Mouse (Mus musculus) neural tube, embryonic 11.5 days (tissue): Measurements from ENCODE around the gene Ric1. TPM values are rescaled to one million over a fixed set of nuclear protein-coding genes. Genes with fewer than 3 reads are reported as not detected.

ENCODE experiments used
- ATAC-seq: fragments of 200-750 bp; cut with Nextera tagmentation; 2 replicates; pipeline ENCODE4 v1.8.0; 2017; ENCODE audit warnings: moderate number of reproducible peaks, mild to moderate bottlenecking, moderate TSS enrichment, moderate library complexity; ENCODE audit not compliant: insufficient read depth, low FRiP score, low TSS enrichment
- DNase-seq: peaks from one replicate; pipeline ENCODE4 v3.0.0-alpha.2; 2015; ENCODE audit warnings: low spot score
- H3K27ac ChIP-seq: fragments of 300-500 bp; sonication (generic); 2 replicates; pipeline ENCODE4 v1.5.1; 2014; ENCODE audit warnings: low read depth, mild to moderate bottlenecking, low read length
- H3K27me3 ChIP-seq: fragments of 300-500 bp; sonication (generic); 2 replicates; pipeline ENCODE4 v1.6.1; 2014; ENCODE audit warnings: mild to moderate bottlenecking, low read length, mixed read lengths; ENCODE audit not compliant: control insufficient read depth, insufficient read depth
- H3K36me3 ChIP-seq: fragments of 300-500 bp; sonication (generic); 2 replicates; pipeline ENCODE4 v1.6.1; 2014; ENCODE audit warnings: mild to moderate bottlenecking, low read length, moderate library complexity, mixed read lengths; ENCODE audit not compliant: control insufficient read depth, insufficient read depth
- H3K4me1 ChIP-seq: fragments of 300-500 bp; sonication (generic); 2 replicates; pipeline ENCODE4 v1.6.1; 2014; ENCODE audit warnings: low read length, mixed read lengths; ENCODE audit not compliant: control insufficient read depth, insufficient read depth
- H3K4me2 ChIP-seq: fragments of 300-500 bp; sonication (generic); 2 replicates; pipeline ENCODE4 v1.6.1; 2014; ENCODE audit warnings: low read depth, mild to moderate bottlenecking, moderate library complexity
- H3K4me3 ChIP-seq: fragments of 300-500 bp; sonication (generic); 2 replicates; pipeline ENCODE4 v1.5.1; 2014; ENCODE audit warnings: low read depth, low read length
- H3K9ac ChIP-seq: fragments of 300-500 bp; sonication (generic); 2 replicates; pipeline ENCODE4 v1.6.1; 2014; ENCODE audit warnings: mild to moderate bottlenecking, low read length
- H3K9me3 ChIP-seq: fragments of 300-500 bp; sonication (generic); 2 replicates; pipeline ENCODE4 v1.6.1; 2016; ENCODE audit warnings: low read length; ENCODE audit not compliant: control insufficient read depth
- WGBS: fragments of 180-500 bp; shearing (Covaris S2); extraction: QIAGEN DNeasy Blood & Tissue Kit; methylation state at CpG from one replicate; pipeline ENCODE4 v1.1.7; 2014; 5-methylcytosine and 5-hydroxymethylcytosine counted together
- polyA plus RNA-seq: library from polyadenylated mRNA; unstranded; fragments of >200 nt; fragmentation: Nextera tagmentation; extraction: Ambion mirVana; gene quantifications from 2 replicates; pipeline ENCODE4 v1.2.1, GENCODE M21; 2014

Ric1 gene
- 14.4 and 15.2 TPM in 2 replicates for polyA plus RNA-seq

DNA sequence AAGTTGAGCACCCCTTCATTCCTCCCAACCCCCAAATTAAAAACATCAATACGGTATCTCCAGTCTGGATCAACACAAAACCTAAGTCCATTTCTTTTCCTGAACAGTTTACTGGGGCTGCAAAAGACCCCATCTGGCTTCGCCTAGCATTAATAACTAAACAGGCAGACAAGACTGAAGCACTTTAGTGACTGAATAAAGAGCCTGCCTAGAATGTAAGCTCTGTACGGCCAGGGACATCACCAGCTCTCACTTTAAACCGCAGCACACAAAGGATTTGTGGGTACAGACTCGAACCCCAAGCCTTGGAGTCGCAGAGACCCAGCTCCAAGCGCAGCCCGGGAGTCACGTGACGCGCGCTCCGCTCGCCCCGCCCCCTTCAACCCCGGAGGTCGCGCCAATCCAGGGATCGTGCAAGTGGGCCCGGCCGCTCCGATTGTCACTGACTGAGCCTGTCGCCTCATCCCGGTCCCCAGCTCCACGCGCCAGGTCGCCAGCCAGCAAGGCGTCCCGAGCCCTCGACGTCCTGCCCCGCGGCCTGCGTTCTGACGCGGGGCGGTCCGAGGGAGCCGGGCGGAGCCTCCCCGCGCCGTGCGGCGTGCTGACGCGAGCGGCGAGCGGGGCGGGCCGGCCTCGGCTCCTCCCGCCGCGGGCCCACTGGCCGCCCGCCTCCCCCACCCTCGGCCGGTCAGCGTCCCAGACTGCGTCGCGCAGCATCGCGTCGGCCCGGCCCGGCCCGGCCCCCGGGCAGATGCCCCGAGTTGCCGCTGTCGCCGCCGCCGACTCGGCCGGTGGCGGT lies at the start of gene Ric1:
Gene Ric1 (plus strand): TSS at position 646 of the 799 bp plus-strand sequence.
- H3K36me3 ChIP-seq, result no peaks in the 10 kb centered on the region
- H3K9me3 ChIP-seq, result no peaks in the 10 kb centered on the region
- peaks cover 3% of the 10 kb centered on the region; the same call in 1 of the 2 replicates for H3K4me1 ChIP-seq
- H3K9ac ChIP-seq, result peak within 1 kb of the TSS; percentile 92
- DNase-seq, result peak; percentile 94
- H3K27ac ChIP-seq, result peak within 1 kb of the TSS; percentile 96
- ATAC-seq, result peak; percentile 98
- H3K4me3 ChIP-seq, result peak within 1 kb of the TSS; percentile 97
- under 1% methylated on average over 60 of the region's 80 CpGs for WGBS
- peak within 1 kb of the TSS; percentile 72 for H3K4me2 ChIP-seq
- H3K27me3 ChIP-seq, result no peaks in the 10 kb centered on the region

- 84% methylated on average over 8 of the region's 8 CpGs for WGBS
- no peak overlapping the region for H3K4me2 ChIP-seq
- no peaks in the 10 kb centered on the region for H3K27me3 ChIP-seq
- no peak overlapping the region for H3K9ac ChIP-seq
- H3K36me3 ChIP-seq, result no peaks in the 10 kb centered on the region
- H3K27ac ChIP-seq, result no peak overlapping the region
- H3K4me1 ChIP-seq, result 0 out of 2 replicates have a peak, but pooled peaks cover 4% of the 10 kb centered on the region
- no peaks in the 10 kb centered on the region for H3K9me3 ChIP-seq
- ATAC-seq (no peak), DNase-seq (no peak)
- H3K4me3 ChIP-seq, result no peak overlapping the region
Measured at GRCm38 (mm10) chr19:29472424-29472823, 49.7 kb upstream of the Ric1 start.

- ATAC-seq (no peak), DNase-seq (no peak)
- 0 out of 2 replicates have a peak, but pooled peaks cover 4% of the 10 kb centered on the region for H3K4me1 ChIP-seq
- 88% methylated on average over 5 of the region's 5 CpGs for WGBS
- H3K4me2 ChIP-seq, result no peak overlapping the region
- no peak overlapping the region for H3K9ac ChIP-seq
- no peaks in the 10 kb centered on the region for H3K27me3 ChIP-seq
- H3K9me3 ChIP-seq, result no peaks in the 10 kb centered on the region
- H3K4me3 ChIP-seq, result no peak overlapping the region
- H3K27ac ChIP-seq, result no peak overlapping the region
- no peaks in the 10 kb centered on the region for H3K36me3 ChIP-seq
Measured at GRCm38 (mm10) chr19:29472946-29473345, 49.1 kb upstream of the Ric1 start.

- 51% methylated on average over 2 of the region's 2 CpGs for WGBS
- ATAC-seq, result no peak
- no peak for DNase-seq
- Histone ChIP-seq H3K27me3 (no peaks in the 10 kb centered on the region), H3K36me3 (no peaks in the 10 kb centered on the region), H3K9me3 (no peaks in the 10 kb centered on the region), H3K4me3 (no peak overlapping the region), H3K4me2 (no peak overlapping the region), H3K27ac (no peak overlapping the region), H3K9ac (no peak overlapping the region), H3K4me1 (0 out of 2 replicates have a peak, but pooled peaks cover 4% of the 10 kb centered on the region)
Measured at GRCm38 (mm10) chr19:29474803-29475202, 47.3 kb upstream of the Ric1 start.

GRCm38 (mm10) chr19:29475210-29475620 lies 46.9 kb upstream of the Ric1 start:
- no peaks in the 10 kb centered on the region for H3K36me3 ChIP-seq
- no peak overlapping the region for H3K4me3 ChIP-seq
- H3K9ac ChIP-seq, result no peak overlapping the region
- H3K27me3 ChIP-seq, result no peaks in the 10 kb centered on the region
- H3K27ac ChIP-seq, result no peak overlapping the region
- H3K4me1 ChIP-seq, result 0 out of 2 replicates have a peak, but pooled peaks cover 4% of the 10 kb centered on the region
- H3K4me2 ChIP-seq, result no peak overlapping the region
- H3K9me3 ChIP-seq, result no peaks in the 10 kb centered on the region
- no peak for DNase-seq
- WGBS, result 89% methylated on average over 4 of the region's 4 CpGs
- ATAC-seq, result no peak

- Histone ChIP-seq H3K4me1 (no peaks in the 10 kb centered on the region), H3K27me3 (no peaks in the 10 kb centered on the region), H3K4me2 (no peak overlapping the region), H3K4me3 (no peak overlapping the region), H3K27ac (no peak overlapping the region), H3K9me3 (no peaks in the 10 kb centered on the region), H3K36me3 (no peaks in the 10 kb centered on the region), H3K9ac (no peak overlapping the region)
- WGBS, result 34% methylated on average over 4 of the region's 4 CpGs
- no peak for ATAC-seq
- no peak for DNase-seq
Measured at GRCm38 (mm10) chr19:29478598-29478997, 43.5 kb upstream of the Ric1 start.

- no peak for DNase-seq
- Histone ChIP-seq H3K27me3 (no peaks in the 10 kb centered on the region), H3K9me3 (no peaks in the 10 kb centered on the region), H3K27ac (no peak overlapping the region), H3K9ac (no peak overlapping the region), H3K36me3 (no peaks in the 10 kb centered on the region), H3K4me1 (no peaks in the 10 kb centered on the region), H3K4me3 (no peak overlapping the region), H3K4me2 (no peak overlapping the region)
- ATAC-seq, result no peak
- 72% methylated on average over 6 of the region's 6 CpGs for WGBS
Measured at GRCm38 (mm10) chr19:29481578-29481977, 40.5 kb upstream of the Ric1 start.

GRCm38 (mm10) chr19:29482148-29482547 lies 39.9 kb upstream of the Ric1 start:
- Histone ChIP-seq H3K9me3 (no peaks in the 10 kb centered on the region), H3K27me3 (no peaks in the 10 kb centered on the region), H3K9ac (no peak overlapping the region), H3K4me2 (no peak overlapping the region), H3K36me3 (no peaks in the 10 kb centered on the region), H3K4me3 (no peak overlapping the region), H3K4me1 (no peaks in the 10 kb centered on the region), H3K27ac (no peak overlapping the region)
- DNase-seq (no peak), ATAC-seq (no peak)
- WGBS, result 75% methylated on average over 5 of the region's 5 CpGs

DNA sequence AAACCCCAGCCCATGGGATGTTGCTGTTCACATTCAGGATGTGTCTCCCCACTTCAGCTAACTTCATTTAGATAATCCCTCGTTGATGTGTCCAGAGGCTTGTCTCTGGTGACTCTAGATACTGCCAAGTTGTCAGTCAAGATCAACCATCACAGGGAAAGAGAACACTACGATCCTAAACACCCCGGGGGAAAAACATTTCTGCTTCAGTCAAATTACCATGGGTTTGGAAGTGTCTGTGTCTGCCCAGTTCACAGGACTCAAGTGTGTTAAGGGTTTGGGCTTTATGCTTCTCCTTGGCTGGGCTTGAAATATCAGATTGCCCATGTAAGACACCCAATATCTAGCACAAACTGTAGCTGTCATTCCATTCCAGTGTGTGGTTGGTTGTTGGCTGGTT lies 39.4 kb upstream of the Ric1 start:
- no peaks in the 10 kb centered on the region for H3K27me3 ChIP-seq
- H3K27ac ChIP-seq, result no peak overlapping the region

More for the DNA sequence above, 39.4 kb upstream of the Ric1 start:
- Histone ChIP-seq H3K4me1 (no peaks in the 10 kb centered on the region), H3K36me3 (no peaks in the 10 kb centered on the region), H3K9me3 (no peaks in the 10 kb centered on the region), H3K9ac (no peak overlapping the region), H3K4me2 (no peak overlapping the region), H3K4me3 (no peak overlapping the region)
- ATAC-seq (no peak), DNase-seq (no peak)
- 75% methylated on average over 3 of the region's 3 CpGs for WGBS
